Comparison of ENCODE assay signal across 10 mouse cellular contexts in the genomic region with DNA sequence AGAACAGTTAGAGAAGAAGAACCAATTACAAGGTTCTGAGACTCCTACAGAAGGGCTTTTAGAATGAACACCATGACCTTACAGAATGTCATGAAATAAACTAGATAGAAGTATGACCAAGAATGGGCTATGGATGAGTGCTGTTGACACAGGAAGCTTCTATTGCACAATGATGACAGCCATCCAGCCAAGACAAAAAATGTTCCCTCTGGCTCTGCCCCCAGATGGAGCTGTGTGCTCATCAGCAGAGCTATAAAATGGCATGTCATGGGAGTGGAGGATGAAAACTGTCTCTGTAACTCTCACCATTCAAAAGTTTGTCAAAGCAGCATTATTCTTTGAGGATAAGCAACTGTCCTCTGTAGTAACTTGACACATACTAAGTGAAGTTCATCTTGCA.
DNase-seq lines count a peak whose midpoint lies in the region; ATAC-seq and TF ChIP-seq lines count a peak whose summit lies in the region.
"Had no signal": no experiment of that assay in that cellular context is flagged by ENCODE, and none has a peak within 500 bp of the region (broad histone marks: within the 10 kb centered on the region; RNA-seq: fewer than 3 reads in every experiment).

No protein-coding gene starts in this region.

- H3K9ac ChIP-seq in liver, adult 2 months (ENCODE audit: low read depth, low read length) = no peak overlapping the region
- H3K9ac ChIP-seq: embryonic facial prominence, embryonic 15.5 days; limb, embryonic 15.5 days had no signal

- no peaks in the 10 kb centered on the region for H3K4me1 ChIP-seq in cerebellum, adult 2 months (ENCODE audit: control insufficient read depth, insufficient read depth, low read length)
- no peaks in the 10 kb centered on the region for H3K4me1 ChIP-seq in liver, adult 2 months (ENCODE audit: control insufficient read depth, insufficient read depth, low read length)
- H3K4me1 ChIP-seq: embryonic facial prominence, embryonic 15.5 days; limb, embryonic 15.5 days had no signal

- peak; percentile 100 for ATAC-seq in common myeloid progenitor, adult 5-6 weeks (replicated peaks; ENCODE audit: low read depth, poor library complexity, severe bottlenecking)

- no peak overlapping the region for H3K27ac ChIP-seq in cerebellum, adult 2 months (ENCODE audit: insufficient read depth, low read length)
- H3K27ac ChIP-seq in liver, adult 2 months (replicated peaks; ENCODE audit: insufficient read depth, low read depth, low read length) = no peak overlapping the region
- H3K27ac ChIP-seq: embryonic facial prominence, embryonic 15.5 days; limb, embryonic 15.5 days had no signal

- H3K27me3 ChIP-seq in cerebellum, adult 2 months (ENCODE audit: control insufficient read depth, insufficient read depth, low read length) = no peaks in the 10 kb centered on the region
- H3K27me3 ChIP-seq in liver, adult 2 months (ENCODE audit: control insufficient read depth, insufficient read depth, low read length) = no peaks in the 10 kb centered on the region
- H3K27me3 ChIP-seq: embryonic facial prominence, embryonic 15.5 days; limb, embryonic 15.5 days had no signal

- no peak overlapping the region for H3K4me3 ChIP-seq in cerebellum, adult 2 months (replicated peaks; ENCODE audit: insufficient read depth, low read depth, low read length)
- H3K4me3 ChIP-seq in liver, adult 2 months (ENCODE audit: insufficient read depth, low read depth, low read length) = no peak overlapping the region
- H3K4me3 ChIP-seq: embryonic facial prominence, embryonic 15.5 days; limb, embryonic 15.5 days had no signal

- TF ChIP-seq POLR2A in cerebellum, adult 2 months (IDR thresholded peaks at IDR 0.05; ENCODE audit: borderline replicate concordance, insufficient read depth, low read length) = no peak
- no peak for TF ChIP-seq POLR2A in liver, adult 2 months (IDR thresholded peaks at IDR 0.05; ENCODE audit: extremely low read depth, insufficient read depth, low read length)

- no peaks in the 10 kb centered on the region for H3K36me3 ChIP-seq in liver, adult 2 months (ENCODE audit: control insufficient read depth, insufficient read depth, low read length)
- H3K36me3 ChIP-seq: embryonic facial prominence, embryonic 15.5 days; limb, embryonic 15.5 days had no signal

- intact Hi-C loops in left cerebral cortex, postnatal 4 days (cut with DNase I) = no loop called here

- no peaks in the 10 kb centered on the region for H3K79me2 ChIP-seq in liver, adult 2 months (ENCODE audit: control insufficient read depth, insufficient read depth, low read length)

- peak; percentile 46; the same call in 1 of the 2 replicates for TF ChIP-seq CTCF in cerebellum, adult 2 months (IDR thresholded peaks at IDR 0.05; ENCODE audit: borderline replicate concordance, insufficient read depth, low read depth, low read length)
- TF ChIP-seq CTCF in liver, adult 2 months (IDR thresholded peaks at IDR 0.05; ENCODE audit: low read depth, low read length) = peak; percentile 63

- DNase-seq in cerebellum, adult 2 months = peak in 1 of 2 experiments; percentile 21
- no peak for DNase-seq in cerebellum, adult 11 months
- peak; percentile 21 for DNase-seq in left cerebral cortex, postnatal 4 days
- DNase-seq in left cerebral cortex, adult 11 months (ENCODE audit: low spot score) = no peak
- peak; percentile 62 for DNase-seq in liver, adult 2 months (ENCODE audit: extremely low read depth, low read depth, low spot score)
- DNase-seq in retina, postnatal 7 days (ENCODE audit: low read depth, low spot score) = peak; percentile 0
- DNase-seq in spleen, postnatal 4 days (ENCODE audit: low spot score in 2 of 2) = no peak

Comparison
In these comparisons a context has a peak if more than half of its experiments do, and no peak if none do; other contexts are left out.
1. DNase-seq: peak in left cerebral cortex, postnatal 4 days (single experiment), liver, adult 2 months (single experiment) and retina, postnatal 7 days (single experiment); none in cerebellum, adult 11 months (single experiment), left cerebral cortex, adult 11 months (single experiment) and spleen, postnatal 4 days (0 of 2).